Mouse (Mus musculus) limb, embryonic 14.5 days (tissue): ENCODE data around the gene Ap1g2. TPM values are rescaled to one million over a fixed set of nuclear protein-coding genes. Genes with fewer than 3 reads are reported as not detected.

Experiments
- ATAC-seq: fragments of 200-750 bp; cut with Nextera tagmentation; 2 replicates; pipeline ENCODE4 v1.8.0; 2017; ENCODE audit warnings: low read depth, moderate number of reproducible peaks, moderate TSS enrichment; ENCODE audit not compliant: low FRiP score
- DNase-seq: peaks from one replicate; pipeline ENCODE4 v3.0.0-alpha.2; 2015; ENCODE audit warnings: low spot score
- H3K27ac ChIP-seq: fragments of 300-500 bp; sonication (generic); replicated peaks from 2 replicates; pipeline ENCODE4 v1.5.1; 2014; ENCODE audit warnings: low read depth, mild to moderate bottlenecking, low read length, moderate library complexity, mixed read lengths
- H3K27me3 ChIP-seq: fragments of 300-500 bp; sonication (generic); 2 replicates; pipeline ENCODE4 v1.6.1; 2014; ENCODE audit warnings: low read length, mixed read lengths; ENCODE audit not compliant: control insufficient read depth, insufficient read depth
- H3K36me3 ChIP-seq: fragments of 300-500 bp; sonication (generic); 2 replicates; pipeline ENCODE4 v1.6.1; 2014; ENCODE audit warnings: mild to moderate bottlenecking, low read length, moderate library complexity, mixed read lengths; ENCODE audit not compliant: control insufficient read depth, insufficient read depth
- H3K4me1 ChIP-seq: fragments of 300-500 bp; sonication (generic); 2 replicates; pipeline ENCODE4 v1.6.1; 2014; ENCODE audit warnings: antibody characterized with exemption, low read length, mixed read lengths; ENCODE audit not compliant: control insufficient read depth, insufficient read depth
- H3K4me2 ChIP-seq: fragments of 300-500 bp; sonication (generic); replicated peaks from 2 replicates; pipeline ENCODE4 v1.6.1; 2014; ENCODE audit warnings: low read depth, mild to moderate bottlenecking, low read length, moderate library complexity; ENCODE audit not compliant: severe bottlenecking
- H3K4me3 ChIP-seq: fragments of 300-500 bp; sonication (generic); replicated peaks from 2 replicates; pipeline ENCODE4 v1.5.1; 2014; ENCODE audit warnings: low read length
- H3K9ac ChIP-seq: fragments of 300-500 bp; sonication (generic); 2 replicates; pipeline ENCODE4 v1.6.1; 2014; ENCODE audit warnings: mild to moderate bottlenecking, low read depth, low read length, moderate library complexity; ENCODE audit not compliant: severe bottlenecking
- H3K9me3 ChIP-seq: fragments of 300-500 bp; sonication (generic); 2 replicates; pipeline ENCODE4 v1.6.1; 2016; ENCODE audit warnings: low read length; ENCODE audit not compliant: control insufficient read depth
- POLR2A ChIP-seq: fragments of 200-500 bp; IDR thresholded peaks from 2 replicates; pipeline ENCODE4 v1.8.0; 2012; ENCODE audit warnings: inconsistent platforms, mild to moderate bottlenecking, moderate library complexity, borderline replicate concordance; ENCODE audit not compliant: insufficient read depth, insufficient read length; ENCODE audit errors: extremely low read depth
- WGBS: fragments of 180-500 bp; shearing (Covaris S2); extraction: QIAGEN DNeasy Blood & Tissue Kit; methylation state at CpG from one replicate; pipeline ENCODE4 v1.1.7; 2014; 5-methylcytosine and 5-hydroxymethylcytosine counted together
- polyA plus RNA-seq, 2 experiments: library from polyadenylated mRNA; depleted of rRNA in 1 of 2; stranded (reverse) in 1 of 2; unstranded in 1 of 2; fragments of >200 nt; fragmentation: Nextera tagmentation in 1 of 2; extraction: Ambion mirVana in 1 of 2; gene quantifications; 2 replicates each; pipeline versions ENCODE4 v1.2.1 to v1.2.3; 2012 to 2014

Gene Ap1g2
- polyA plus RNA-seq, 2 experiments, result 20.4 to 22.9 TPM

GRCm38 (mm10) chr14:55108202-55108870, 1.9 kb upstream of the Ap1g2 start:
- H3K36me3 ChIP-seq, result no peaks in the 10 kb centered on the region; the same call in 1 of the 2 replicates
- DNase-seq (peak; percentile 31), ATAC-seq (no peak)
- peaks cover 15% of the 10 kb centered on the region for H3K4me1 ChIP-seq
- H3K9ac ChIP-seq, result no peak overlapping the region
- WGBS, result 35% methylated on average over 9 of the region's 9 CpGs
- H3K4me3 ChIP-seq, result no peak overlapping the region
- no peaks in the 10 kb centered on the region for H3K9me3 ChIP-seq
- no peak for TF ChIP-seq POLR2A
- H3K27ac ChIP-seq, result no peak overlapping the region
- no peak overlapping the region for H3K4me2 ChIP-seq
- H3K27me3 ChIP-seq, result peaks cover 7% of the 10 kb centered on the region

- H3K4me1 ChIP-seq, result peaks cover 15% of the 10 kb centered on the region
- no peak for TF ChIP-seq POLR2A
- no peaks in the 10 kb centered on the region for H3K9me3 ChIP-seq
- DNase-seq (no peak), ATAC-seq (no peak)
- H3K27ac ChIP-seq, result no peak overlapping the region
- no peaks in the 10 kb centered on the region for H3K27me3 ChIP-seq
- H3K4me2 ChIP-seq, result no peak overlapping the region
- no peaks in the 10 kb centered on the region for H3K36me3 ChIP-seq
- H3K9ac ChIP-seq, result no peak overlapping the region
- 66% methylated on average over 8 of the region's 8 CpGs for WGBS
- no peak overlapping the region for H3K4me3 ChIP-seq
These were observed 597 bp upstream of the Ap1g2 start for GRCm38 (mm10) chr14:55106990-55107389.

- ATAC-seq (no peak), DNase-seq (peak; percentile 38)
- peaks cover 7% of the 10 kb centered on the region; the same call in 1 of the 2 replicates for H3K36me3 ChIP-seq
- WGBS, result under 1% methylated on average over 7 of the region's 7 CpGs
- peak overlapping the region; percentile 63; the same call in 1 of the 2 replicates for H3K9ac ChIP-seq
- peaks cover 15% of the 10 kb centered on the region for H3K4me1 ChIP-seq
- peak overlapping the region; percentile 95 for H3K4me2 ChIP-seq
- peak overlapping the region; percentile 43 for H3K4me3 ChIP-seq
- TF ChIP-seq POLR2A, result no peak
- H3K9me3 ChIP-seq, result no peaks in the 10 kb centered on the region
- 0 out of 2 replicates have a peak overlapping the region, but pooled peaks have one; percentile 26 for H3K27ac ChIP-seq
- no peaks in the 10 kb centered on the region for H3K27me3 ChIP-seq
These were observed 1.0 kb downstream of the Ap1g2 start for GRCm38 (mm10) chr14:55105386-55105785.

- Histone ChIP-seq H3K4me2 (no peak overlapping the region), H3K4me1 (peaks cover 12% of the 10 kb centered on the region), H3K27ac (no peak overlapping the region), H3K9ac (no peak overlapping the region), H3K4me3 (no peak overlapping the region), H3K36me3 (peaks cover 10% of the 10 kb centered on the region; the same call in 1 of the 2 replicates), H3K9me3 (no peaks in the 10 kb centered on the region), H3K27me3 (no peaks in the 10 kb centered on the region)
- ATAC-seq (no peak), DNase-seq (no peak)
- TF ChIP-seq POLR2A, result no peak
- 80% methylated on average over 18 of the region's 18 CpGs for WGBS
These were observed 2.0 kb downstream of the Ap1g2 start for GRCm38 (mm10) chr14:55104365-55104764.

- no peak for ATAC-seq
These were observed 4.1 kb downstream of the Ap1g2 start for GRCm38 (mm10) chr14:55102253-55102785.

More at GRCm38 (mm10) chr14:55102253-55102785, 4.1 kb downstream of the Ap1g2 start:
- Histone ChIP-seq H3K9ac (no peak overlapping the region), H3K4me1 (peaks cover 7% of the 10 kb centered on the region), H3K27me3 (no peaks in the 10 kb centered on the region), H3K4me3 (no peak overlapping the region), H3K36me3 (peaks cover 28% of the 10 kb centered on the region), H3K27ac (no peak overlapping the region), H3K4me2 (no peak overlapping the region), H3K9me3 (no peaks in the 10 kb centered on the region)
- no peak for TF ChIP-seq POLR2A
- WGBS, result 85% methylated on average over 15 of the region's 15 CpGs
- no peak for DNase-seq
